Mouse (Mus musculus) forebrain, embryonic 14.5 days (tissue): ENCODE data around the gene Gmds. TPM values are rescaled to one million over a fixed set of nuclear protein-coding genes. Genes with fewer than 3 reads are reported as not detected.

Experiments used
- ATAC-seq: fragments of 200-750 bp; cut with Nextera tagmentation; 2 replicates; pipeline ENCODE4 v1.8.0; 2017; ENCODE audit warnings: mild to moderate bottlenecking, moderate library complexity
- DNase-seq: peaks from one replicate; pipeline ENCODE4 v3.0.0-alpha.2; 2015; ENCODE audit warnings: low spot score
- H3K27ac ChIP-seq: fragments of 300-500 bp; sonication (generic); 2 replicates; pipeline ENCODE4 v1.5.1; 2014; ENCODE audit warnings: low read depth, mild to moderate bottlenecking, control low read depth, low read length, moderate library complexity
- H3K27me3 ChIP-seq: fragments of 300-500 bp; sonication (generic); replicated peaks from 2 replicates; pipeline ENCODE4 v1.6.1; 2014; ENCODE audit warnings: low read length, control low read depth, mixed read lengths; ENCODE audit not compliant: control insufficient read depth, insufficient read depth
- H3K36me3 ChIP-seq: fragments of 300-500 bp; sonication (generic); 2 replicates; pipeline ENCODE4 v1.6.1; 2014; ENCODE audit warnings: low read length, control low read depth; ENCODE audit not compliant: control insufficient read depth, insufficient read depth
- H3K4me1 ChIP-seq: fragments of 300-500 bp; sonication (generic); 2 replicates; pipeline ENCODE4 v1.6.1; 2014; ENCODE audit warnings: antibody characterized with exemption, low read length, control low read depth; ENCODE audit not compliant: control insufficient read depth, insufficient read depth
- H3K4me2 ChIP-seq: fragments of 300-500 bp; sonication (generic); 2 replicates; pipeline ENCODE4 v1.6.1; 2014; ENCODE audit warnings: mild to moderate bottlenecking, control low read depth, low read length
- H3K4me3 ChIP-seq: fragments of 300-500 bp; sonication (generic); 2 replicates; pipeline ENCODE4 v1.5.1; 2014; ENCODE audit warnings: low read depth, low read length, control low read depth
- H3K9ac ChIP-seq: fragments of 300-500 bp; sonication (generic); 2 replicates; pipeline ENCODE4 v1.6.1; 2014; ENCODE audit warnings: mild to moderate bottlenecking, low read length, control low read depth, moderate library complexity
- H3K9me3 ChIP-seq: fragments of 300-500 bp; sonication (generic); replicated peaks from 2 replicates; pipeline ENCODE4 v1.6.1; 2016; ENCODE audit warnings: low read length, control low read depth, mixed read lengths; ENCODE audit not compliant: control insufficient read depth
- WGBS: fragments of 180-500 bp; shearing (Covaris S2); extraction: QIAGEN DNeasy Blood & Tissue Kit; methylation state at CpG from one replicate; pipeline ENCODE4 v1.1.7; 2014; 5-methylcytosine and 5-hydroxymethylcytosine counted together
- polyA plus RNA-seq: library from polyadenylated mRNA; unstranded; fragments of >200 nt; fragmentation: Nextera tagmentation; extraction: Ambion mirVana; gene quantifications from 2 replicates; pipeline ENCODE4 v1.2.1, GENCODE M21; 2014

Gmds gene
- polyA plus RNA-seq, 1 experiment from 2014 or later, result 31.1 TPM

GRCm38 (mm10) chr13:32088303-32088977 is 250.1 kb downstream of the Gmds start:
- no peaks in the 10 kb centered on the region for H3K9me3 ChIP-seq
- WGBS, result 85% methylated on average over 7 of the region's 7 CpGs
- ATAC-seq, result no peak

GRCm38 (mm10) chr13:32080520-32081249 is 257.9 kb downstream of the Gmds start:
- DNase-seq, result no peak
- ATAC-seq, result no peak

More at GRCm38 (mm10) chr13:32088303-32088977, 250.1 kb downstream of the Gmds start:
- H3K4me1 ChIP-seq, result no peaks in the 10 kb centered on the region
- no peaks in the 10 kb centered on the region for H3K27me3 ChIP-seq
- no peak overlapping the region for H3K4me2 ChIP-seq
- no peaks in the 10 kb centered on the region for H3K36me3 ChIP-seq
- no peak for DNase-seq
- no peak overlapping the region for H3K9ac ChIP-seq
- no peak overlapping the region for H3K27ac ChIP-seq
- H3K4me3 ChIP-seq, result no peak overlapping the region

GRCm38 (mm10) chr13:32073630-32074029 is 264.9 kb downstream of the Gmds start:
- Histone ChIP-seq H3K4me1 (no peaks in the 10 kb centered on the region), H3K27ac (no peak overlapping the region), H3K4me2 (no peak overlapping the region), H3K9ac (no peak overlapping the region), H3K36me3 (no peaks in the 10 kb centered on the region), H3K9me3 (no peaks in the 10 kb centered on the region), H3K4me3 (no peak overlapping the region), H3K27me3 (no peaks in the 10 kb centered on the region)
- DNase-seq, result no peak
- WGBS, result 79% methylated on average over 2 of the region's 2 CpGs
- ATAC-seq, result no peak

More at GRCm38 (mm10) chr13:32080520-32081249, 257.9 kb downstream of the Gmds start:
- Histone ChIP-seq H3K4me2 (no peak overlapping the region), H3K36me3 (no peaks in the 10 kb centered on the region), H3K27me3 (no peaks in the 10 kb centered on the region), H3K4me1 (no peaks in the 10 kb centered on the region), H3K9me3 (no peaks in the 10 kb centered on the region), H3K27ac (no peak overlapping the region), H3K4me3 (no peak overlapping the region), H3K9ac (no peak overlapping the region)
- WGBS, result 70% methylated on average over 6 of the region's 6 CpGs

- Histone ChIP-seq H3K9ac (no peak overlapping the region), H3K4me2 (no peak overlapping the region), H3K27me3 (no peaks in the 10 kb centered on the region), H3K9me3 (no peaks in the 10 kb centered on the region), H3K4me3 (no peak overlapping the region), H3K27ac (no peak overlapping the region), H3K36me3 (no peaks in the 10 kb centered on the region), H3K4me1 (no peaks in the 10 kb centered on the region)
- 27% methylated on average over 6 of the region's 6 CpGs for WGBS
- peak; percentile 65; the same call in 1 of the 2 replicates for ATAC-seq
- DNase-seq, result peak; percentile 70
Observed at GRCm38 (mm10) chr13:32055321-32055720, 283.2 kb downstream of the Gmds start.

GRCm38 (mm10) chr13:32053587-32053986 is 285.0 kb downstream of the Gmds start:
- ATAC-seq (no peak), DNase-seq (no peak)
- no peaks in the 10 kb centered on the region for H3K9me3 ChIP-seq
- H3K4me1 ChIP-seq, result no peaks in the 10 kb centered on the region
- H3K27me3 ChIP-seq, result no peaks in the 10 kb centered on the region
- H3K36me3 ChIP-seq, result no peaks in the 10 kb centered on the region
- no peak overlapping the region for H3K4me3 ChIP-seq
- H3K9ac ChIP-seq, result no peak overlapping the region
- H3K27ac ChIP-seq, result no peak overlapping the region
- H3K4me2 ChIP-seq, result no peak overlapping the region

- ATAC-seq (no peak), DNase-seq (no peak)
- no peaks in the 10 kb centered on the region for H3K27me3 ChIP-seq
- no peaks in the 10 kb centered on the region for H3K4me1 ChIP-seq
- H3K4me2 ChIP-seq, result no peak overlapping the region
- no peaks in the 10 kb centered on the region for H3K9me3 ChIP-seq
- WGBS, result 48% methylated on average over 6 of the region's 6 CpGs
- H3K9ac ChIP-seq, result no peak overlapping the region
- H3K36me3 ChIP-seq, result no peaks in the 10 kb centered on the region
- no peak overlapping the region for H3K4me3 ChIP-seq
- H3K27ac ChIP-seq, result no peak overlapping the region
Observed at GRCm38 (mm10) chr13:32047980-32048959, 290.3 kb downstream of the Gmds start.

GRCm38 (mm10) chr13:32046961-32047360 is 291.6 kb downstream of the Gmds start:
- no peak overlapping the region for H3K27ac ChIP-seq
- ATAC-seq, result no peak
- no peak for DNase-seq
- no peak overlapping the region for H3K4me2 ChIP-seq
- H3K9me3 ChIP-seq, result no peaks in the 10 kb centered on the region
- no peaks in the 10 kb centered on the region for H3K36me3 ChIP-seq
- no peaks in the 10 kb centered on the region for H3K4me1 ChIP-seq
- WGBS, result 35% methylated on average over 4 of the region's 4 CpGs
- no peak overlapping the region for H3K9ac ChIP-seq
- no peaks in the 10 kb centered on the region for H3K27me3 ChIP-seq
- no peak overlapping the region for H3K4me3 ChIP-seq

- no peaks in the 10 kb centered on the region for H3K4me1 ChIP-seq
- DNase-seq (no peak), ATAC-seq (no peak)
- H3K27me3 ChIP-seq, result no peaks in the 10 kb centered on the region
- WGBS, result 79% methylated on average over 2 of the region's 2 CpGs
- no peak overlapping the region for H3K4me2 ChIP-seq
- no peaks in the 10 kb centered on the region for H3K36me3 ChIP-seq
- H3K4me3 ChIP-seq, result no peak overlapping the region
- H3K9me3 ChIP-seq, result no peaks in the 10 kb centered on the region
- H3K27ac ChIP-seq, result no peak overlapping the region
- no peak overlapping the region for H3K9ac ChIP-seq
Observed at GRCm38 (mm10) chr13:32042748-32043147, 295.8 kb downstream of the Gmds start.
